Mouse (Mus musculus): ENCODE measurements around the gene Atp6v1fnb.

Gene Atp6v1fnb

DNA sequence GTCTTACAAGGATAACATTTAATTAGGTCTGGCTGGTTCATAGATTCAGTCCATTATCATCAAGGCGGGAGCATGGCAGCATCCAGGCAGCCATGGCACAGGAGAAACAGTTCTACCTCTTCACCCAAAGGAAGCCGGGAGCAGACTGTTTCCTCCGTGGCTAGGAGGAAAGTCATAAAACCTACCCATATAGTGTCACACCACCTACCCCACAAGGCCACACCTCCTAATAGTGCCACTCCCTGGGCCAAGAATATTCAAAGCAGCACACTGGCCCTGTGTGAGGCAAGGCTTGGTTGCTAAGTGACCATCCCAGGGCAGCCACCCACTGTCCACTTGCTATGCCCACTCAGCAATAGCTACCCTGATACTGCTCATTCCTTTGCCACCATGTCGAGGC is at the start of gene Atp6v1fnb:
Atp6v1fnb (plus strand) TSS at position 301 of the 400 bp plus-strand sequence.
- DNase-seq, result no peak

DNA sequence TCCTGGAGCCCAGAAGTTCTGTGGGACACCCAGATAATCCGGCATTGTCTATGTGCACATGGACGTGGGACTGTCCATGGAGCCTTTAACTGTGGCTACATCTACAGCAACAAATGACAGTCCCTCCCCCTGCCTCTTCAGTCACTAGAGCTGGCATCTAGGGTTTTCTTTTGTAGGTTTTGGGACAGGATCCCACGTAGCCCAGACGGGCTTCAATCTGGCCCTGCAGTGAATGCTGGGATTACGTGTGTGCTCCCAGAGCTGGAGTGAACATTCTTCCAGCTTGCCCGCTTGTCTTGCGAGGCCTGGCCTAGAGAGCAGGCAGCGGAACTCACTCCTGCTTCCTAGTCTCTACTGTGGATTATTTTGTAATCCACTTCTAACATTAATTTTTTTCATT is 46.1 kb upstream of the Atp6v1fnb start:
- no peak for DNase-seq

GRCm38 (mm10) chr6:29426331-29426730 is 44.9 kb upstream of the Atp6v1fnb start:
- DNase-seq, result no peak

DNA sequence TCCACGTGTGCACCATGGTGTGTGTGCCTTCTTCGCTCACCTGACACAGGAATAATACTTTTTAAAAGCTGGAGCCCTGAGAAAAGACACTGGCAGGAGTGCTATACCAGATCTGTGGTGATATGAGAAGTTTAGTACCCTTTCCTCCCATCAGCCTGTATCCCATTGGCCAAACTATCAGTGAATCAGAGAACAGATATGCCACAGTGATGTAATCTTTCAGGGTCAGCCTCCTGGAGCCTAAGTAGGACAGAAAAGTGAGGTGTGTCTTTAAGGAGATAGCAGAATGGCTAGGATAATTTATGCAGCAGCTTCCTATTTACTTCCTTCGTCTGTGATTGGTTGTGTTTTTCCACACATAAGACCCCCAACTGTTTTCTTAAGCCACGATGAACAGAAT is 43.1 kb upstream of the Atp6v1fnb start:
- no peak for DNase-seq

DNA sequence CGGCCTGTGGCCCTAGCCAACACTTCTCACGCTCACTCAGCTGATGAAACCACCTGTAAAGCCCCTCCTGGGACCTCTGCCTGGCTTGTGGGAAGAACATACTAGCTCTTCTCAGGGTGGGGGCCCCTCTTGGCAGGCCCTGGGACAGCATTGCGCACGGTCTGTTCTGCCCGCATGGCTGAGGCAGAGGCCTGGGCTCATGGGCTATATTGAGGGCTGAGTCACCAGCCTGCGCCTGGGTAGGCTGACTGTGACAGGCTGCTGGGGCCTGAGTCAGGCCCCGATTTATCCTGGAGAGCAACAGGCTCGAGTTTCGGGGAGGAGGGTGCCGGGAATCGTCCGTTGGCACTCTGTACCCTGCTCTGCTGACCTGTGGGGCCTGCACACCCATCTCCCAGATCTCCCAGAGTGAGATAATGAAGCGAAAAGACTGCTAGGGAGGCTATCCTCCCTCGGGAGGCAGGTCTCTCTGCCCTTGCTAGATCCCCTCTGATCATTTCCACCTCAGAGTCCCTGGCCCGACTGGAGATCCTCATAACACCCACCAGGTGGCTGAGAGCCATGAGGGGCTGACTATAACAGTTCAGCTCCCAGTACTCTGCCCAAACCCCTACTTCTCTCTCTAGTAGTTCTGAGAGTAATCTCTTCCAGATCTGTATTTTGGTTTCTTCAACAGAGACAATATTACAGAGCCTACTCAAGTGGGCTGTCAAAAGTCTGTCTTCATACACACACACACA is 40.4 kb upstream of the Atp6v1fnb start:
- DNase-seq, result no peak

DNA sequence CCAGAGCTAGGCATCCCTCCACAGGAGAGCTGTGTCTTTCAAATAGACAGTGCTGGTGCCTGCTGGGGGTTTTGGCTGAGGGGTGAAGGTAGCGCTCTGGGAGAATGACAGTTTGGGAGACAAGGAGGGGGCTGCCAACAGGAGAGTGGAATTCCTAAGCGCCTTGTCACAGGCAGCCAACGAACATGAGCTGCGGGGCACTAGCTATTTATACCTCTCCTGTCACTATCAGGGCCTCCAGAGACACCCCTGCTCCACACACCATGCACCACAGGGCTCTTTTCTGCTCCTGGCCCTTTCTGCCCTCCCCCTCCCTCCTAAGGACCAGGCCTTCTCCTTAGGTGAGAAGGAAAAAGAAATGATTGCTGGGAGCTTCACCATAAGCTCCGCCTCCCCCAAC is 39.8 kb upstream of the Atp6v1fnb start:
- no peak for DNase-seq

GRCm38 (mm10) chr6:29432156-29432555 is 39.1 kb upstream of the Atp6v1fnb start:
- DNase-seq, result peak; percentile 38 to 45

- no peak for DNase-seq
Measured at GRCm38 (mm10) chr6:29432676-29433037, 38.6 kb upstream of the Atp6v1fnb start.

- peak; percentile 51 to 55 for DNase-seq
Measured at GRCm38 (mm10) chr6:29433038-29433803, 38.0 kb upstream of the Atp6v1fnb start, which contains the start of gene Flnc. Gene Flnc, plus strand, starts transcription at chr6:29433256.

DNA sequence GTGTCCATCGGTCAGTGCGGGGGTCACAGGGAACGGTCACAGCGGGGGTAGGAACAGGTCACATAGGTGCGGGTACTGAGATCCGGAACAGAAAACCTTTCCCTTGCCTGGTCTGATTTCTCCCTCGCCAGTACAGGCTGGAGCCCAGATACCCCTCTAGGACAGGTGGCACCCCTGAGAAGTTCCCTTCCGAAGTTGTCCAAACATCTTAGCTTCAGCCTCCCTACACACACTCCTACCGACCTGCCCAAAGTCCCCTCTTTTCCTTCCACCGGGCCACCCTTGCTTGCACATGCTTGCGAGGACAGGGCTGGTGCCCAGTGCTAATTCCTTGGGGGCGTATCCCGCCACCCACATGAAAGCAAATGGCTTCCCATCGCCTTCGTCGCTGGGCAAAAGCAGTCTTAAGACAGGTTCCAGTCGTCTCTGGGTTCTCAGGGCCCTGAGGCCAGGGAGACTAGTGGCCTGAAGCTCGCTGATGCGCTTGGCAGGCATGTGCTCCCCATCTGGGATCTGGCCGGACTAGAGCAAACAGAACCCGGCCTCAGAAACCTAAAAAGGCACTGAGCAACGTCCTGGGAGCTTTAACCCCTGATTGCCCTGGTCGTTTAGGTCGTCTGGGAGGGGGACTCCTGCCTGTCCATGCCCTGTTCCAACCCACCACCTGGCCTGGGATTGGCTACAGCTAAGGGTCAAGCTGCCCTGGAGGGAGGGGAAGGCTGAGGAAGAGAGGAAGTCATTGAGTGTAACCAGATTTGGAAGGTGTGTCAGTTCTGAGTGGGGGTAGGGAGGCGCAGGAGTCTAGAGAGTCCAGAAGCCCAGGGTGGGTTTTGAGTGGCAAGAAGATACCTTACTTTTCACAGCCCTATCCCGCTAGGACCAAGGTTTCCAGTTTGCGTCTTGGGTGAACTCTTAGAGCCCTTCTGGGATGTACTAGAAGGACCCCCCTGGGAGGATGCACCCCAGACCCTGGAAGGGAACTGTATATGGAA is 37.1 kb upstream of the Atp6v1fnb start:
- DNase-seq, result peak; percentile 64 to 66

DNA sequence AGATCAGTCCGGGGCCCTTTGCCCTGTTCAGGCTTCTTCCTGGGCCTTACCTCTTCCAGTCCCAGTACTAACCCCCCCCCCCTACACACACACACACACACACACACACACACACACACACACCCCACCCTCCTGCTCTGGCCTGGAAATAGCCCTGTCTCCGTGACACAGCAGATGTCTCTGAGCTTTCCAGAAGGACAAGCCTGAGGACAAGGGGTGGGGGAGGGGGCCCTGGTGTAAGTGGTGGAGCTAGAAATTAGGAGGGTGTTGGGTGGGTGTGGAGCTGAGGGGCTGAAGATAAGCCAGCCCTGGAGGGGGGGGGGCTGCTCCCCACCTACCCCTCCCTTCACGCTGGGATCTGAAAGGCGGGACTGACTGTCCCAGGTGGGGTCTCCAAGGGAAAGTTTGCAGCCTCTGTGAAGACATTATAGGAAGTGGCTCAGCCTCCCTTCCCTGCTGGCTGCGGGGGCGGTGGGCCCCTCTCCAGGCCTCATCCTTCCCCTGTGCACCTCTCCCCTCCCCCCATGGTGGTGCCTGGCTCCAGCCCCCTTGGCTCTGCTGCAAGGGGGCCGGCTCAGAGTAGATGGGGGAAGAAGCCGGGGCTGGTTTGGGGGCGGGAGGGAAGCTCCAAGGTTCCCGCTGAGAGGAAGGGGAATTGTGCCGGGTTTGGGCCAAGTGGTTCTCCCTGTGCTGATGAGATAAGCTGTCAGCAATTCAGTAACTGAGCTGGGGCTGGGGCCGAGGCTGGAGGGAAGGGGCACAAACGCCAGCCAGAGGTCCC is 36.1 kb upstream of the Atp6v1fnb start:
- peak; percentile 81 to 82 for DNase-seq

GRCm38 (mm10) chr6:29435940-29436451 is 35.2 kb upstream of the Atp6v1fnb start:
- peak; percentile 40 to 42 for DNase-seq

DNA sequence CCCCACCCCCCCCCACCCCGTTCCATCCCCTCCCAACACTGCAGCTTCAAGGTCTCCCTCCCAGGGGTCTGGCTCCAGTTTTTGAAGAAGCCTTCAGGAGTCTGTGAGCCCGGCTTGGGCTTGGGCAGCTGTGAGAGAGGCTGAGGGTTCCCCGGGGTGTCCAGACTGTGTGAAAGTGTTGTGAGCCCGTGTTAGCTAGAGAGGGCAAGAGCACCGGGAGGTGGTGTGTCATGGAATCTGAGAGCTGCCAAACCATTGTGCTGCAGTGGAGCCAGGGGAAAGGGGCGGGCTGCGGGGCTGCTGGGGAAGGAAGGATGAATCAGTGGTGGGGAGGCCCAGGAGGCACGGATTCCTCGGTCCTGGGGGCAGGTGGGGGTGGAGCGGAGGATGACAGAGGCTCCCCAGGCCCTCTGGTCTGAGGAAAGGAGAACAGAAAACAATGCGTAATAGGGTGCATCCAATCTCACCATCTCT is 34.7 kb upstream of the Atp6v1fnb start:
- peak; percentile 32 to 45 for DNase-seq

GRCm38 (mm10) chr6:29439251-29439650 is 32.0 kb upstream of the Atp6v1fnb start:
- peak; percentile 45 to 67 for DNase-seq

- DNase-seq, result no peak
Measured at GRCm38 (mm10) chr6:29439789-29440188, 31.4 kb upstream of the Atp6v1fnb start.

DNA sequence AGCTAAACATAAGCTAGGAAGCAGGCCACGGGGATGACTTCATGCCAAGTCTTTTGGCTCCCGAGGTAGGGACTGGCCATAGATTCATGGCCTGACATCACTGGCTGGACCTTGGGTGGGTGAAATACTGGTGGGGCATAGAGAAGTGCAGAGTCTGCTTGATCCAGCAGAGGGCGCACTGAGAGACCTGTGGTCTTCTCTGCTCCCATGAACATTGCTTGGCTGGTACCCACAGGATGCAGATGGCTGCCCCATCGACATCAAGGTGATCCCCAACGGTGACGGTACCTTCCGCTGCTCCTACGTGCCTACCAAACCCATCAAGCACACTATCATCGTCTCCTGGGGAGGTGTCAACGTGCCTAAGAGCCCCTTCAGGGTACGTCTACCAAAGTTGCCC is 26.5 kb upstream of the Atp6v1fnb start:
- peak; percentile 58 to 71 for DNase-seq

DNA sequence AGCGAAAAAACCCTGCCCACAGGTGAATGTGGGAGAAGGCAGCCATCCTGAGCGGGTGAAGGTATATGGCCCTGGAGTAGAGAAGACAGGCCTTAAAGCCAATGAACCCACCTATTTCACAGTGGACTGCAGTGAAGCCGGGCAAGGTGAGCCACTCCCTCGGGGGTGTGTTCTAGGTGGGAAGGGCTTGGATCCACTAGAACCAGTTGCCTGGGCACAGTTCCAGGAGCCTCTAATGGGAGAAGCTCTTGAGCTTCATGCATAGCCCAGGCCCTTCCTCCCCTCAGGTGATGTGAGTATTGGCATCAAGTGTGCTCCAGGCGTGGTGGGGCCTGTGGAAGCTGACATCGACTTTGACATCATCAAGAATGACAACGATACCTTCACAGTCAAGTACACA is 25.9 kb upstream of the Atp6v1fnb start:
- DNase-seq, result no peak

GRCm38 (mm10) chr6:29449858-29450257 is 21.4 kb upstream of the Atp6v1fnb start:
- no peak for DNase-seq

DNA sequence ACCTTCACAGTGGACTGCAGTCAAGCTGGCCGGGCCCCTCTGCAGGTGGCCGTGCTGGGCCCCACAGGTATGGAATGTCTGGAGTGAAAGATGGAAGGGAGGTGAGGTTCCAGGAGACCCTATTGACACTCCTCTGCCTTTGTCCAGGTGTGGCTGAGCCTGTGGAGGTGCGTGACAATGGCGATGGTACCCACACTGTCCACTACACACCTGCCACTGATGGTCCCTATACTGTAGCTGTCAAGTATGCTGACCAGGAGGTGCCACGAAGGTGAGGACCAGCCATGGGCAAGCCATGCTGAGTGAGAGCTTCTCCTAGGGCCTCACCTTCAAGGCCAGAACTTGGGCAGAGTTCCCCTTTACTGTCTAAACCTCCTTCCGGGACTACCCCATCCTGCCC is 20.6 kb upstream of the Atp6v1fnb start:
- DNase-seq, result no peak

DNA sequence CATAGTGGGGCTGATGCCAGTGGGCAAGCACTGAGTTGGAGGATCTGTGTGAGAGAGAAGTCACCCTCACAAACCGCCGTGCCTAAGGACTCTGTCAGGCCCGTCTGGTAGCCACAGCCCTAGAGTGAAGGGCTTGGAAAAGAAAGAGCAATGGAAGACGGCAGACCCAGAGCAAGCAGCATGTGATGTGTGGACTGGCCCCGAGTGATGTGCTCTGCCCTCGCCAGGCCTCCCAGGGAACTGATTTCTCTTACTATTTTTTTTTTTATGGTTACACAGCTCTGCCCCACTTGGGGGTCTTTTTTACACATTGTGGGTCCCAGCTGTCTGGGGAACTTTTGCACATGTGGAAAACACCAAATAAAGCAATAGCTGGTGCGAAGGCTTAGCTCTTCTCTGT is 9.7 kb upstream of the Atp6v1fnb start:
- no peak for DNase-seq

DNA sequence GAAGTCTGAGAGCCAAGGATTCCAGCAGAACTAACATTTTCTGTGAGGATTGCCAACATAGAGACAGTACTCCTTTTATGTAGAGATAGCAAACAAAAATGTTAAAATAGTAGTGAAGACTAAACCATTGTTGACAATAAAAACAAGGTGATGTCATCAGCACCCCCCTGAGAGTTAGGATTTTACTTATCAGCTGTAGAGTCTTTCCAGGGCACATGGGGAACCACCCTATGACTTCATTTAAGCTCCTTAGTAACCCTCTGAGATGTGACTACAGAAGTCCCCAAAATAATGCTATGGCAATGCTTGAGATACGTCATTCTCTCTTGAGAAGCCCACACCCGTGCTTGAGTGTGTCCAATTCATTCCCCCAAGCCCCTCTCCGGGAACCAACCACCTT is 7.8 kb upstream of the Atp6v1fnb start:
- DNase-seq, result no peak

Data from cerebellum, postnatal 10 days (tissue).